Mouse (Mus musculus) heart, postnatal 10 days (tissue): ENCODE results near the gene Foxl2. TPM values are rescaled to one million over a fixed set of nuclear protein-coding genes. Genes with fewer than 3 reads are reported as not detected.
A peak's percentile ranks its signal among the peaks of the same experiment; 100 is the strongest.

Experiments used
- DNase-seq, 2 experiments: peaks; one replicate each; pipeline ENCODE4 v3.0.0; 2021
- intact Hi-C: fragments of 180-260 bp; cut with DNase I; formaldehyde crosslinking; loops from one replicate; pipeline ENCODE4 v1.15.1; 2025
- total RNA-seq, 2 experiments: library from RNA; stranded (reverse); gene quantifications; 2 replicates each; pipeline ENCODE4 v1.2.3; 2021

Foxl2 gene
- total RNA-seq, 2 experiments from 2014 or later = not detected

DNA sequence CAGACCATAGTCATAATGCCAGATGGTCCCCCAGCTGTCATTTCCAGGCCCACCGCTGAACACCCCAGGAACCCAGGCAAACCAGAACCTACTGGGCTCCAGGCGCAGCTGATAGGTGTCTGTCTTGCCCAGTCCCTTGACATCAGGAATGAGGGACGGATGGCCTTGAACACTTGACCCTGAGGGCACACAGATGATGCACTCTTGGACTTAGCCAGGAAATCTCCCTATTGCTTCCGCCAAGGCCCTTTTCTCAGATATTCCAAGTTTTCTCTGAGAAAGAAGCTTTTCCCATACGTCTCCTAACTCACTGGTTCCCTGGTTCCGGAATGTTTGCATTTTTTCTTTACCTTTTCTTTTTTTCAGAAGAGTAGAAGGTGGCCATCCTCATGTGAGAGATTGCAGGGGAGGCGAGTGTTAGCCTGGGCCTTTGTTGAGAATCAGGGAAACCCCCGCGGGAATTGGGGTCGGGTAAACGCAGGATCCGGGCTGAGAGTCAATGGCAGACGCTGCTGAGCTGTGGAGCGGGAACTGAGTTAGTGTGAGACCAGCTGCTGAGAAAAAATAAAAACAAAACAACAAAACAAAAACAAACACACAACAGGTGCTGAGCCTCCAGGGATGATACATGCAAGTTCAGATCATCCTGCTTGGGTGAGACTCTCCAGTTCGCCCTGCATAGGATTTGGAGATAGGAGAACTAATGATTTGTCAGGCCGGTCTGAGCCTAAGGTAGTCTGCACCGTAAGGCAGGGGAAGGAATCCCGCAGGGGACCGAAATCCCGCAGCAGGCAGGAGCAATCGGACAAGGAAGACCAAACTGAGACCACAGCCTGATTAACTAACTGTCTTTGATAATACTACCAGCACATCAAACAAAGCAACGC is 6.7 kb downstream of the Foxl2 start:
- intact Hi-C loops = loop anchor here (5.0 kb wide), 2 partner anchors 315 to 350 kb away; no protein-coding TSS in a partner anchor
- DNase-seq = no peak

DNA sequence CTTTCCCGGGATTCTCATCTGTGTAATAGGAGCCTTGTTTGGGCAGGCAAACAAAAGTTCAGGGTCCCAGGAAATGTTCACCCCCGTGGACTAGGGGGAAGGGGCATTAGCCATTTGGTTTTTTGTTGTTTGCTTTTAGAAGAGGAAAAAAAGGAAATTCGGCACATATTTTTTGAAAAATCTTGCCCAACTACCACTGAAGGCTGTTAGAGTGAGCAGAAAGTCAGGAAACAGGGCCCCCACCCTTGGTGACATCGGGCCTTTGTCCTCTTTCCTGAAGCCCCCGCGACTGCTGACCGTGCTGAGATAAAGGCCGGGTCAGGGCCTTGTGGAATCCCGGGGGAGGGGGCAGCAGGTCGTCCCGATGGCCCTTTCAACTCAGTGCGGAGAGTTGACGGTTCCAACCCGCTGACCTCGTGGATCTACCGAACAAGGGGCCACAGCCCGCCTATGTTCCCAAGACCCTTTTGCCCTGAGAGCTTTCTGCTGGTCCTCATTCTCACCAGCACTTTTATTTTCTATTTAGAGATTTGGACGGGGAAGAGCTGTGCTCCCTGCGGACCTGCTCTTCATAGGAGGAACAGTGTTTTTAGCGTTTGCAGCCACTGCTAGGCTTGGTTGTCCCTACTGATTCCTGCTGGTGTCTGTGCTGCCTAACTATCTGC is 7.5 kb downstream of the Foxl2 start:
- intact Hi-C loops = loop anchor here (5.0 kb wide), 2 partner anchors 315 to 350 kb away; no protein-coding TSS in a partner anchor
- DNase-seq = no peak

- no peak for DNase-seq
- intact Hi-C loops = loop anchor here (5.0 kb wide), 2 partner anchors 316 to 351 kb away; no protein-coding TSS in a partner anchor
These were observed 8.6 kb downstream of the Foxl2 start for GRCm38 (mm10) chr9:98963661-98964060.

DNA sequence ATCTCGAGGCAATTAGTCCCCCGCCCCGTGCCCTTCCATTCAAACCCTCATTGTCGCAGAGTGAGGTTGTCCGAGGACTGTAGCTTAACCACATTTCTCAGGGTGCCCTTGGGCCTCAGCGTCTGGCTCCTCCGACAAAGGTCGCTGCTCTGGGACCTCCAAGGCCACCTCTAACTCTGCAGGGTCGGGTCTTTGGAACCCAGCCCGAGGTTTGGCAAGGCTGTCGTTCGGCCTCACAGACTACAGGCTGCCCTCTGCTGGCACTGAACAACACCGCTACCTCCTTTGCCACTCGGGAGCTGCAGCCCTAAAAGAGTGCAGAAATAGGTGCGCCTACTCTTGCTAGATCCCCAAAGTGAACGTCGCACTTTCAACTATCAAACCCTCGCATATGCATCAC is 10.0 kb downstream of the Foxl2 start:
- peak; percentile 45 to 59 for DNase-seq
- intact Hi-C loops = no loop called here

DNA sequence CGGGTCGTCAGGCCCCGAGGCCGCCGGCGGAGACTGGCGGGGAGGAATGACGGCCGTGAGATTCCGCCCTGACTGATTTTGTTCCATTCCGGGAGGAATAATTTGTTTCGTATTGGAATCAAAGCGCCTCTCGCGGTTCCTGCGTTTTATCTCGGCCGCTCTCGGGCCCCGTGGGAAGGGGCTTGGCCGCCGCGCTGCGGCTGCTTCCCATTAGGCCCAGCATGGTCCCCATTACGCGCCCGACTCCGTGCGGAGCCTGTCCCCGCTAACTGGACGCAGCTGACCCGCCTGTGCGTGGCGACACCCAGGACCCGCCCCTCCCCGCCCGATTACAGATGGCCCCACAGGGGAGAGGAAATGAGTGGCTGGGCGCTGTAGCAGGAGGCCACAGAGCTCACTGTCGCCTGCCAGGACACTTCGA is 18.0 kb downstream of the Foxl2 start:
- intact Hi-C loops = no loop called here
- no peak for DNase-seq

DNA sequence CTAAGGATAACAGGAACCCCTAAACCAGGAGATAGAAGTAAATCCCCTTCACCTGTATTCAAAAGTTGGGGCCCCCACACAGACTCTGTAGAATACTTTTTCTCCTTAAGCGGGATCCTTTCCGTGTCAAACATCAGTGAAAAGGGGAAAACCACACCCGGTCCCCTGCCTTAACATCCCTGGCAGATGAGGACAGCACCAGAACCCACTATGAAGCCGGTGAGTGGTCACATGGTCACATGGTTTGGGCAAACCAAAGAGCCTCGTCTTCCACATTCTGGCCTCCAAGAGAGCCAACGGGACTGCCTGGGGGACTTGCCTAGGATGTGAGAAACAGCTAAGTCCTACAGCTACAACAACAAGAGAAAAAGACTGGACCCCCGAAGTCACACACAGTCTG is 18.5 kb downstream of the Foxl2 start:
- intact Hi-C loops = no loop called here

DNA sequence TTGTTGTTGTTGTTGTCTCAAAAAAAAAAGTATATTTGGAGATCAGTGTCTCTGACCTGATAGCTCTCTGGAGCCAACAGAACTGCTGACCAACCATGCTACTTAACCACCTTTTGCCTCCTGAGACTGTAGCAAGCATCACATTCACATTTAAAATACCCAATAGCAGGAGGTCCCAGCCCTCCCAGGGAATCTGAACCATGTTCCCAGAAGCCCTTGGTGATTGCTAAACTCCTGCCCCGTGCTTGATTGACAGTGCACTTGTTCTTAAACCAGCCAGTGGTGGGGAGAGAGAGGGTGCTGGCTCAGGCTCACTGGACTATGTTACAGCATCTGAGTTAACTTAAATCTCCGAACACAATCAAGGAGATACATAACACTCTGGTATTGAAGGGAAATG is 19.8 kb downstream of the Foxl2 start:
- DNase-seq = no peak
- intact Hi-C loops = loop anchor here (5.0 kb wide), 1 partner anchor 72 kb away; no protein-coding TSS in a partner anchor

More for the DNA sequence above, 18.5 kb downstream of the Foxl2 start:
- DNase-seq = no peak

GRCm38 (mm10) chr9:98976081-98976480 is 21.0 kb downstream of the Foxl2 start:
- intact Hi-C loops = loop anchor here (5.0 kb wide), 1 partner anchor 71 kb away; no protein-coding TSS in a partner anchor
- no peak for DNase-seq

DNA sequence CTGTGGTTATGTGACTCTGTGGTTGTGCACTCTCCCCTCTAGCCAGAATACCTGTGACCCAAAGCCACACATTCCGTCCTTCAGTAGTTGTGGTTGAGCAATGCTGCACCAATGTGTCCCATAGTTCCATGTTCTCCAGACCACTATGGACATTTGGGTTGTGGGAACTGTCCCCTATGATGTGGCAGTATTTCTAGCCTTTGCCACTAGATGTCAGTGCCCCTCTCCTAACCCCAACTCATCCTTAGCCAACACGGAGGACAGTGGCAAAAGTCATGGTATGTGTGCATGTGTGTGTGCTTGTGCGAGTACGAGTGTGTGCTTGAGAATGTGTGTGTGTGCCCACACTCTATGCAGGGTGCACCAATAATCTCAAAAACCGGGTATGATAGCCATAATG is 21.4 kb downstream of the Foxl2 start:
- intact Hi-C loops = loop anchor here (5.0 kb wide), 1 partner anchor 71 kb away; no protein-coding TSS in a partner anchor

DNA sequence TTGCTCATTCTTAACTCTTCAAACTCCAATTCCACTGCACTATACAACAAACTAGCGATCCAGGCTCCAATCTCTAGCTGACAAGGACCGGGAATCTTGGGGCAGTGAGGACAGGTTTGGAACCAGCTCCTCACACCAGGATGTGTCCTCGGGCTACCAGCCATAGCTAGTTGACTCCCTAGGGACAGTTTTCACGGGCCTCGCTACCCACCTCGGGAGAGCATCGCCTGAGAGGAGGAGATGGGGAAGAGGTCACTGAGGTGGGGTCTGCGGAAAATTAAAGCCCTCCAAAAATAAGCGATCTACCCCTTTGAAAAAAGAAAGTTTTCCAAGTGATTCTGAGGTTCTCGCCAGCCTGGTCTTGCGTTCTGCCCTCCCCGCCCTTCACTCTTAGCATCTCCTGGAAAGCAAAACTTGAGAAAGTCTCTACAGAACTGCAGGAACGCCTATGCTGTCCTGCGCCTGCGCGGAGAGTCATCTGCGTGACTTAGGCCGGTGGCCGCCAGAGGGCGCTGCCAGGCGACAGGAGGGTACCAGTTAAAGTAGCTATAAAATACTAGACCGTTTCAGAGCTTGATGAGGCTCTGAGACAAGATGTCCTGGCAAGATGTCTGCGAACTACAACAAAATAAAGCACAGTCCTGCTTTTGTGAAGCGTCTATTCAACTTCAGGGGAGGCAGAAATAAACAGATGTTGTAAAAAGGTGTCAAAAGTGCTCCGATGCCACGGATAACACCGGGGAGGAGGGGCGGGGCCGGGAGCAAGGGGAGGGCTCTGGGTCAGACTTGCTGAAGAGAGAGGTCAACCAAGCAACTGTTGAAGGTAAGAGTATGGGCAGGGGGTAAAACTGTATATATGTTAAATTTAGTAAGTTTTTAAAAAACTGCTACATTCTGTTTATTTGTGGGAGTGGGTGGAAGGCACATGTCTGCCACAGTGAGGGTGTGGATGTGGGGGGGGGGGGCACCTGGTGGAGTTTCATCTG is 24.6 kb downstream of the Foxl2 start:
- intact Hi-C loops = loop anchor here (2.0 to 5.0 kb wide), 3 partner anchors 68 to 397 kb away; partner anchors contain the start of gene Cep70

More for the DNA sequence above, 21.4 kb downstream of the Foxl2 start:
- DNase-seq = no peak

GRCm38 (mm10) chr9:98985800-98986475 is 30.9 kb downstream of the Foxl2 start, which contains the start of gene Faim:
Faim (plus strand) TSS chr9:98986373.
- DNase-seq = peak; percentile 100
- intact Hi-C loops = no loop called here

More for the DNA sequence above, 24.6 kb downstream of the Foxl2 start:
- peak; percentile 86 to 93 for DNase-seq

GRCm38 (mm10) chr9:98986476-98987096 is 31.5 kb downstream of the Foxl2 start:
- no peak for DNase-seq
- intact Hi-C loops = no loop called here

- no peak for DNase-seq
- intact Hi-C loops = no loop called here
These were observed 32.0 kb downstream of the Foxl2 start for GRCm38 (mm10) chr9:98987131-98987530.

- intact Hi-C loops = no loop called here
- no peak for DNase-seq
These were observed 39.0 kb downstream of the Foxl2 start for GRCm38 (mm10) chr9:98994103-98994502.

DNA sequence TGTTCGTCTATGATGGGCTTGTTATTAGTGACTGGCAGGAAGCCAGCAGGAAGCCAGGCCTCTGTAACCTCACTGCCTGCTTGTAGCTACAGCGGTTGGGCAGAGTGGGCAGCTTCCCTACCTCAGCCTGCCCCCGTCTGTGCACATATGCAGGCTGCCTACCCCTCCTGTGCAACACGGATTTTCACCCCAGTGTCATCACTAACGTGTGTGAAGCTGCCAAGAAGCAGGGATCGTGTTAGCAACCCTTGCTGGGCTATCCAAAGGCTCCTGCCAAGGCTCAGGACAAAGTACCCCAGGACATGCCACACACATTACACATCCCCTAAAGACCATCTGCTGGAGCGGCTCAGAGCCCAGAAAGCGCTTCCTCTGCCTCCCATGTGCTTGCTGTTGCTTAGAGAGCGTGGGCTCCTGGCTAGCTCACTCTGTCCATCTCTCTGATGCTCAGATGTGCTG is 44.8 kb downstream of the Foxl2 start:
- intact Hi-C loops = no loop called here
- DNase-seq = no peak

GRCm38 (mm10) chr9:99001326-99001725 is 46.2 kb downstream of the Foxl2 start:
- no peak for DNase-seq
- intact Hi-C loops = no loop called here
